Mouse (Mus musculus) liver, adult 2 months (tissue): Measurements from ENCODE around the gene Rhno1. TPM values are rescaled to one million over a fixed set of nuclear protein-coding genes. Genes with fewer than 3 reads are reported as not detected.
A peak's percentile ranks its signal among the peaks of the same experiment; 100 is the strongest.

Experiments used
- DNase-seq: peaks from one replicate; pipeline ENCODE4 v3.0.0-alpha.2; 2011; ENCODE audit warnings: low read depth, low spot score; ENCODE audit errors: extremely low read depth
- H3K27ac ChIP-seq: fragments of 200-500 bp; replicated peaks from 2 replicates; pipeline ENCODE4 v1.5.1; 2012; ENCODE audit warnings: low read depth, mild to moderate bottlenecking, control low read depth, inconsistent platforms, low read length; ENCODE audit not compliant: insufficient read depth
- H3K27me3 ChIP-seq: fragments of 200-500 bp; 2 replicates; pipeline ENCODE4 v1.6.1; 2012; ENCODE audit warnings: mild to moderate bottlenecking, moderate library complexity, low read length, inconsistent platforms; ENCODE audit not compliant: control insufficient read depth, insufficient read depth
- H3K36me3 ChIP-seq: fragments of 200-500 bp; 2 replicates; pipeline ENCODE4 v1.6.1; 2012; ENCODE audit warnings: low read length, inconsistent platforms; ENCODE audit not compliant: control insufficient read depth, insufficient read depth
- H3K4me1 ChIP-seq: fragments of 200-500 bp; 2 replicates; pipeline ENCODE4 v1.6.1; 2011; ENCODE audit warnings: low read length; ENCODE audit not compliant: control insufficient read depth, insufficient read depth
- H3K4me3 ChIP-seq: fragments of 200-500 bp; 2 replicates; pipeline ENCODE4 v1.5.1; 2011; ENCODE audit warnings: low read depth, mild to moderate bottlenecking, control low read depth, low read length, moderate library complexity; ENCODE audit not compliant: insufficient read depth
- H3K79me2 ChIP-seq: fragments of 200-500 bp; 2 replicates; pipeline ENCODE4 v1.6.1; 2012; ENCODE audit warnings: inconsistent platforms, mild to moderate bottlenecking, low read length, moderate library complexity; ENCODE audit not compliant: control insufficient read depth, insufficient read depth
- H3K9ac ChIP-seq: fragments of 200-500 bp; 2 replicates; pipeline ENCODE4 v1.6.1; 2012; ENCODE audit warnings: low read depth, mild to moderate bottlenecking, control low read depth, inconsistent platforms, low read length
- CTCF ChIP-seq: fragments of 200-500 bp; IDR thresholded peaks from 2 replicates; pipeline ENCODE4 v1.5.1; 2011; ENCODE audit warnings: low read depth, low read length, control low read depth
- POLR2A ChIP-seq: fragments of 200-500 bp; IDR thresholded peaks from 2 replicates; pipeline ENCODE4 v1.6.1; 2011; ENCODE audit warnings: low read length, control low read depth; ENCODE audit not compliant: insufficient read depth; ENCODE audit errors: extremely low read depth
- WGBS: fragments of 180-500 bp; shearing (Covaris S2); methylation state at CpG from one replicate; pipeline ENCODE4 v1.1.7; 2018; 5-methylcytosine and 5-hydroxymethylcytosine counted together
- polyA plus RNA-seq: library from polyadenylated mRNA; depleted of rRNA; stranded (reverse); fragments of >200 nt; gene quantifications from 2 replicates; pipeline ENCODE4 v1.2.3, GENCODE M21; 2012; rRNA removed
- total RNA-seq: library from RNA; depleted of rRNA; stranded (reverse); fragments of >200 nt; gene quantifications from 2 replicates; pipeline ENCODE4 v1.2.3, GENCODE M21; 2014; rRNA removed

Gene Rhno1
- total and polyA plus RNA-seq, 2 experiments: 3.0 to 4.2 TPM

DNA sequence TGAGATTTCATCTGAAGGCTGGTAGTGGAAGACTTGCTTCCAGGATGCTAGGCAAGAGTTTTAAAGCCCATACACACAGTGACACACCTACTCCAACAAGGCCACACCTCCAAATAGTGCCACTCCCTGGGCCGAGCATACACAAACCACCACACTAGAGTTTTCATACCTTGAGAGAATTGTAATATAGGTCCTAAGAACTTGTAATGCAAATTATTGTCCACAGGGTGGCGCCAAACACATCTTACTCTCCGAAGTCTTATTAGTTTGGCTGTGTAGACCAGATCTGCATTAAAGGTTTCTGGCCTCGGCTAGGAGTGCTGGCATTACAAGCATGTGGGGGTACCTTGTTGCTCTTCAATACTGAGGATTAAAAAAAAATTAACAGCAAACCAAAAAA is 44.4 kb downstream of the Rhno1 start:
- DNase-seq: peak; percentile 57
- H3K4me1 ChIP-seq: no peaks in the 10 kb centered on the region
- no peak overlapping the region for H3K4me3 ChIP-seq
- no peak overlapping the region for H3K9ac ChIP-seq
- no peaks in the 10 kb centered on the region for H3K27me3 ChIP-seq
- 2% methylated on average over 4 of the region's 4 CpGs for WGBS
- TF ChIP-seq CTCF: peak; percentile 63
- TF ChIP-seq POLR2A: no peak
- no peaks in the 10 kb centered on the region for H3K79me2 ChIP-seq
- H3K27ac ChIP-seq: no peak overlapping the region
- no peaks in the 10 kb centered on the region for H3K36me3 ChIP-seq

- H3K36me3 ChIP-seq: no peaks in the 10 kb centered on the region
- TF ChIP-seq POLR2A: no peak
- no peak for TF ChIP-seq CTCF
These were observed 47.1 kb downstream of the Rhno1 start for GRCm38 (mm10) chr6:128315597-128315996.

GRCm38 (mm10) chr6:128314796-128315195 is 47.9 kb downstream of the Rhno1 start:
- H3K4me3 ChIP-seq: no peak overlapping the region
- H3K9ac ChIP-seq: no peak overlapping the region
- WGBS: 88% methylated on average over 6 of the region's 6 CpGs
- H3K27me3 ChIP-seq: no peaks in the 10 kb centered on the region
- TF ChIP-seq CTCF (no peak), POLR2A (no peak)
- DNase-seq: no peak
- no peak overlapping the region for H3K27ac ChIP-seq
- H3K4me1 ChIP-seq: no peaks in the 10 kb centered on the region
- H3K36me3 ChIP-seq: no peaks in the 10 kb centered on the region
- no peaks in the 10 kb centered on the region for H3K79me2 ChIP-seq

More at GRCm38 (mm10) chr6:128315597-128315996, 47.1 kb downstream of the Rhno1 start:
- H3K4me3 ChIP-seq: no peak overlapping the region
- H3K27ac ChIP-seq: no peak overlapping the region
- no peaks in the 10 kb centered on the region for H3K4me1 ChIP-seq
- H3K27me3 ChIP-seq: no peaks in the 10 kb centered on the region
- WGBS: 85% methylated on average over 8 of the region's 8 CpGs
- no peaks in the 10 kb centered on the region for H3K79me2 ChIP-seq
- H3K9ac ChIP-seq: no peak overlapping the region
- DNase-seq: no peak

DNA sequence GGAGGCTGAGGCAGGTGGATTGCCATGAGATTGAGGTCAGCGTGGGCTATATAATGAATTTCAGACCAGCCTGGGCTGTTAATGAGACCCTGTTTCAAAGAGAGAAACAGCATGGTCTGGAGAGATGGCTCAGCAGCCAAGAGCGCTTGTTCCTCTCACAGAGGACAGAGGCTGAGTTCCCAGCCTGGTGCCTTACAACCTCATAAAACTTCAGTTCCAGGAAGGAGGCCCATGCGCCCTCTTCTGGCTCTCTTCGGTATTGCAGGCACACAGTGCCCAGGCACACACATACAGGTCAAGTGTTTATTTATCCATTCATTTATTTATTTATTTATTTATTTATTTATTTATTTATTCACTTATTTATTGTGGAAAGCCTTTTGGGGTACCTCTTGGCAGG is 54.4 kb downstream of the Rhno1 start:
- Histone ChIP-seq H3K27me3 (no peaks in the 10 kb centered on the region), H3K4me1 (no peaks in the 10 kb centered on the region), H3K9ac (no peak overlapping the region), H3K4me3 (no peak overlapping the region), H3K79me2 (no peaks in the 10 kb centered on the region), H3K27ac (no peak overlapping the region), H3K36me3 (no peaks in the 10 kb centered on the region)
- TF ChIP-seq POLR2A: no peak
- peak; percentile 91 for TF ChIP-seq CTCF
- WGBS: 49% methylated on average over 4 of the region's 4 CpGs
- DNase-seq: peak; percentile 33

Other genes with a start within 250 kb of the Rhno1 start
- 23.2 and 35.8 TPM in 2 replicates for gene Tspan9, start 219.3 kb downstream of the Rhno1 start, total RNA-seq
- 39.1 and 40.0 TPM in 2 replicates for gene Tspan9, start 219.3 kb downstream of the Rhno1 start, polyA plus RNA-seq
- gene Tead4, start 62.1 kb downstream of the Rhno1 start, total RNA-seq: 0.13 and 0.18 TPM in 2 replicates
- 0.06 and 0.39 TPM in 2 replicates for gene Tead4, start 62.1 kb downstream of the Rhno1 start, polyA plus RNA-seq
- 0.74 TPM in 2 replicates for gene Tulp3, start 7.1 kb downstream of the Rhno1 start, total RNA-seq
- gene Tulp3, start 7.1 kb downstream of the Rhno1 start, polyA plus RNA-seq: 0.86 and 0.92 TPM in 2 replicates
- gene Foxm1, start 56 bp upstream of the Rhno1 start, total RNA-seq: 0.27 TPM in 1 of 2 replicates, not detected in the other
- 0.40 and 0.94 TPM in 2 replicates for gene Foxm1, start 56 bp upstream of the Rhno1 start, polyA plus RNA-seq
- not detected in 2 replicates for gene Tex52, start 12.5 kb upstream of the Rhno1 start, total RNA-seq
- gene Tex52, start 12.5 kb upstream of the Rhno1 start, polyA plus RNA-seq: not detected in 2 replicates
- gene Gm44596, start 12.6 kb upstream of the Rhno1 start, total RNA-seq: not detected in 2 replicates
- not detected in 2 replicates for gene Gm44596, start 12.6 kb upstream of the Rhno1 start, polyA plus RNA-seq
- 0.09 and 0.27 TPM in 2 replicates for gene Nrip2, start 36.4 kb upstream of the Rhno1 start, total RNA-seq
- gene Nrip2, start 36.4 kb upstream of the Rhno1 start, polyA plus RNA-seq: not detected in 2 replicates
- gene Itfg2, start 62.0 kb upstream of the Rhno1 start, total RNA-seq: 3.1 and 4.9 TPM in 2 replicates
- gene Itfg2, start 62.0 kb upstream of the Rhno1 start, polyA plus RNA-seq: 10.6 and 12.1 TPM in 2 replicates
- gene Fkbp4, start 75.8 kb upstream of the Rhno1 start, total RNA-seq: 129 and 150 TPM in 2 replicates
- 99.8 and 146 TPM in 2 replicates for gene Fkbp4, start 75.8 kb upstream of the Rhno1 start, polyA plus RNA-seq
- 1,917 and 2,554 TPM in 2 replicates for gene Pzp, start 163.8 kb upstream of the Rhno1 start, total RNA-seq
- gene Pzp, start 163.8 kb upstream of the Rhno1 start, polyA plus RNA-seq: 1,366 and 1,553 TPM in 2 replicates
- gene A2ml1, start 218.7 kb upstream of the Rhno1 start, total RNA-seq: 3.8 and 8.8 TPM in 2 replicates
- gene A2ml1, start 218.7 kb upstream of the Rhno1 start, polyA plus RNA-seq: 3.7 and 7.5 TPM in 2 replicates